Mouse (Mus musculus) ES-E14 (cell line): ENCODE measurements around the gene Hoxb1. TPM values are rescaled to one million over a fixed set of nuclear protein-coding genes. Genes with fewer than 3 reads are reported as not detected.

ENCODE experiments used
- DNase-seq: peaks from one replicate; pipeline ENCODE4 v3.0.0-alpha.2; 2013; ENCODE audit warnings: low read depth, low spot score
- H3K27ac ChIP-seq: 2 replicates; pipeline ENCODE4 v1.5.1; 2012; ENCODE audit warnings: low read depth, mild to moderate bottlenecking, low read length, moderate library complexity, mixed read lengths; ENCODE audit not compliant: poor library complexity, insufficient read depth, severe bottlenecking
- H3K36me3 ChIP-seq: 2 replicates; pipeline ENCODE4 v1.6.1; 2012; ENCODE audit warnings: mild to moderate bottlenecking, low read length, moderate library complexity, mixed read lengths; ENCODE audit not compliant: control insufficient read depth, poor library complexity, insufficient read depth, severe bottlenecking
- H3K4me1 ChIP-seq, 2 experiments: fragments of 150-350 bp in 1 of 2; sonication (generic) in 1 of 2; 2 replicates each; pipeline ENCODE4 v1.6.1; 2012; ENCODE audit warnings: low read length in 2 of 2, mild to moderate bottlenecking in 1 of 2, mixed read lengths in 1 of 2; ENCODE audit not compliant: control insufficient read depth in 2 of 2, insufficient read depth in 2 of 2, poor library complexity in 1 of 2
- H3K4me3 ChIP-seq, 2 experiments: fragments of 150-350 bp in 1 of 2; sonication (generic) in 1 of 2; 2 replicates each; pipeline ENCODE4 v1.5.1; 2012; ENCODE audit warnings: low read length in 2 of 2, low read depth in 1 of 2, mild to moderate bottlenecking in 1 of 2, mixed read lengths in 1 of 2; ENCODE audit not compliant: insufficient read depth in 1 of 2, poor library complexity in 1 of 2, severe bottlenecking in 1 of 2
- H3K9ac ChIP-seq: 2 replicates; pipeline ENCODE4 v1.6.1; 2012; ENCODE audit warnings: low read depth, mild to moderate bottlenecking, low read length, mixed read lengths; ENCODE audit not compliant: poor library complexity, insufficient read depth, severe bottlenecking
- H3K9me3 ChIP-seq: fragments of 150-350 bp; sonication (generic); 2 replicates; pipeline ENCODE4 v1.6.1; 2012; ENCODE audit warnings: low read depth, mild to moderate bottlenecking, low read length; ENCODE audit not compliant: control insufficient read depth, insufficient read depth
- CHD2 ChIP-seq: IDR thresholded peaks from 2 replicates; pipeline ENCODE4 v1.6.1; 2014; ENCODE audit warnings: mild to moderate bottlenecking, low read depth, low read length, inconsistent platforms
- HCFC1 ChIP-seq: IDR thresholded peaks from 2 replicates; pipeline ENCODE4 v1.6.1; 2012; ENCODE audit warnings: low read length, inconsistent platforms, borderline replicate concordance; ENCODE audit not compliant: insufficient read depth
- MAFK ChIP-seq: IDR thresholded peaks from 2 replicates; pipeline ENCODE4 v1.6.1; 2014; ENCODE audit warnings: mild to moderate bottlenecking, low read depth, low read length, inconsistent platforms; ENCODE audit not compliant: insufficient read depth
- ZC3H11A ChIP-seq: IDR thresholded peaks from 2 replicates; pipeline ENCODE4 v1.6.1; 2012; ENCODE audit warnings: low read depth, mild to moderate bottlenecking, inconsistent platforms, low read length, borderline replicate concordance
- ZNF384 ChIP-seq: IDR thresholded peaks from 2 replicates; pipeline ENCODE4 v1.6.1; 2012; ENCODE audit warnings: low read depth, low read length, inconsistent platforms
- in situ Hi-C, 2 experiments: fragments of 600-800 bp; cut with MboI; formaldehyde crosslinking; loops; one replicate each; pipeline ENCODE4 v1.15.1; 2025; ENCODE audit warnings: low sequenced_read_pairs in 2 of 2, inconsistent platforms in 1 of 2; ENCODE audit not compliant: unreplicated experiment in 2 of 2
- total RNA-seq: library from RNA; depleted of rRNA; stranded (reverse); fragments of 300-350 nt; gene quantifications from 2 replicates; pipeline ENCODE4 v1.2.3, GENCODE M21; 2012

Hoxb1 gene
- total RNA-seq, 1 experiment, result 0.49 TPM

DNA sequence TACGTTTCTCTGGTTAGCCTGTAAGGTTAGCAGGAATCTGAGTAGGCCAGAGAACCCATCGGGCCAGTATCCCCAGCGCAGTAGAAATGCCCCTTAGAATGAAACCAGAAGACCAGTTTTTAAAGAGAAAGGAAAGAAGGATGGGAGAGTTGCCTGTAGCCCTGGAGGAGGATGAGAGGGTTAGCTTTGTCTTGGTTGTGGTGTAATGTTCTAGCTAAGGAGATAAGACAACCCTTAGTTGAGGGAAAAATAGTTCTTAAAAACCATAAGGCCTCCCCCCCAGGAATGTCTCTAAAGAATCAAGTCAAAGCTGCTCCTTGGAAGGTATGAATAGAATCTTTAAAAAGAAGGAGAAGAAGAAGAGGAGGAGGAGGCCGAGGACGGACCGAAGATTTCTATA lies 42.8 kb upstream of the Hoxb1 start:
- Histone ChIP-seq H3K9ac (no peak overlapping the region), H3K4me1 (no peaks in the 10 kb centered on the region), H3K4me3 (no peak overlapping the region), H3K9me3 (no peaks in the 10 kb centered on the region), H3K27ac (no peak overlapping the region), H3K36me3 (no peaks in the 10 kb centered on the region)
- TF ChIP-seq HCFC1 (no peak), MAFK (no peak), ZNF384 (no peak), CHD2 (no peak), ZC3H11A (no peak)
- DNase-seq, result no peak
- in situ Hi-C loops, result no loop called here

DNA sequence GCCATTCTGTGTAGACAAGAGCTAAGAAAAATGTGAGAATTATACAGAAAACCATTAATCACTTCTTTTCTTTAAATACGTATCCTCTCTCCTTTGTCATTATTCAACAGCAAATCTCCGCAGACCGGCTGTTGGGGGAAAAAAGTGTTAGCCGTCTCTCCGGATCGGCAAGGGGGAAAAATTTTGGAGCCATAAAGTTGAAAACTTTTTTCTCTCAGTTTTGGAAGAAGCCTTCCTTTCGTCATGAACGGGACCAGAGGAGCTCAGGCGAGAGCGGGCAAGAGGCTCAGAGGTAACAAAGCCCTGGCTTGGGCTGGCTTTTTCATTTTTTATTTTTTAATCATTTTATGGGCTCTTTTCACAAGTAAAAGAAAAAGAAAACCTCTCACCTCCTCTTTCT lies 42.4 kb upstream of the Hoxb1 start, which contains the start of gene Hoxb3:
Gene Hoxb3 (plus strand): TSS at position 173 of the 400 bp plus-strand sequence.
- H3K4me3 ChIP-seq, result no peak within 1 kb of the TSS
- in situ Hi-C loops, result no loop called here
- H3K27ac ChIP-seq, result no peak within 1 kb of the TSS

DNA sequence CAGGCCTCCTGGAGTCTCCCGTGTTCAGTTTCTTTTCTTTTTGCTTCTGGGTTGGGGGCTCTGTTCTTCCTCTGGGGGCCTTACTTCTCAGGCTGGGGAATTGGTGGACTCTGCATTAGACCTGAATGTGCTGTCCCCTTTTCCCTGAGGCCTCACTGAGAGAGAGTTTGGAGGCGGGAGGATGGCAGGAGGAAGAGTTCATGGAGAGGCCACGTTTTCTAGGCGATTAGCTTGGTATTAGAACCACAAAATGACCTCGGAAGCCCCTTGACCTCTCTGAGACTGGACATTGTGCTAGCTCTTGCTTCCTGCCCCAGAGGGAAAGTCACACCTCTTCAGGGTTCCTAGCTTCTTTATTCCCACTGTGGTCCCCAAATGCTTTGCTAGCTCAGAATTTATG lies 41.4 kb upstream of the Hoxb1 start:
- H3K9ac ChIP-seq, result no peak overlapping the region
- no peaks in the 10 kb centered on the region for H3K4me1 ChIP-seq
- TF ChIP-seq CHD2 (no peak), ZC3H11A (no peak), ZNF384 (no peak), MAFK (no peak), HCFC1 (no peak)
- H3K9me3 ChIP-seq, result no peaks in the 10 kb centered on the region
- H3K4me3 ChIP-seq, result no peak overlapping the region
- no peaks in the 10 kb centered on the region for H3K36me3 ChIP-seq
- H3K27ac ChIP-seq, result no peak overlapping the region
- in situ Hi-C loops, result no loop called here
- no peak for DNase-seq

More for the DNA sequence above, 42.4 kb upstream of the Hoxb1 start, which contains the start of gene Hoxb3:
- H3K9ac ChIP-seq, result no peak within 1 kb of the TSS
- TF ChIP-seq HCFC1, result no peak
- TF ChIP-seq ZC3H11A, result no peak
- TF ChIP-seq CHD2, result no peak
- TF ChIP-seq ZNF384, result no peak
- no peak for TF ChIP-seq MAFK
- no peaks in the 10 kb centered on the region for H3K9me3 ChIP-seq
- DNase-seq, result no peak
- no peaks in the 10 kb centered on the region for H3K36me3 ChIP-seq
- H3K4me1 ChIP-seq, result no peaks in the 10 kb centered on the region

DNA sequence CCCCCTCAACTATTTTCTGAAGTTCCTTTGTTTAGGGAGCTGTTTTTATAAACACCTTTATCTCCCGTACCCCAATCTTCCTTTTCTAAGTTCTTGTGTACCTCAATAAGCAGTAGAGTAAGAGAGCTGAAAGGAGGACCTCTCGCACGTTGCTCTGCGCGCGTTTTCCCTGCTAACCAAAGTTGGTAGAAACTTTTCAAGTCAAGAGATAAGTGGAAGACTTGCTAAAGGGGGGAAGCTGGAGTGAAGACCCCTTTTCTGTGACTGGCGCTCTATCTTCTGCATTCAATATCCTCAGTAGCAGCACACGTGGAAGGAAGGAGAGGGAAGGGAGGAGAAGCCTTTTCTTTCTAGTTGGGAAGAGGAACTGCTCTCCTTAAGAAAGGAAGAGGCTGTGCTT lies 40.6 kb upstream of the Hoxb1 start:
- Histone ChIP-seq H3K27ac (no peak overlapping the region), H3K9me3 (no peaks in the 10 kb centered on the region), H3K36me3 (no peaks in the 10 kb centered on the region), H3K9ac (no peak overlapping the region), H3K4me3 (no peak overlapping the region), H3K4me1 (no peaks in the 10 kb centered on the region)
- DNase-seq, result no peak
- TF ChIP-seq HCFC1 (no peak), CHD2 (no peak), MAFK (no peak), ZNF384 (no peak)
- in situ Hi-C loops, result loop anchor here in 1 of 2 experiments (5.0 kb wide), 1 partner anchor 43 kb away; the partner anchor contains the start of gene Hoxb8
